Mouse (Mus musculus) CH12.LX (cell line): ENCODE data around the gene Srms. TPM values are rescaled to one million over a fixed set of nuclear protein-coding genes. Genes with fewer than 3 reads are reported as not detected.

Source experiments
- DNase-seq: peaks from one replicate; pipeline ENCODE4 v3.0.0-alpha.2; 2013; ENCODE audit errors: extremely low read depth
- H3K27ac ChIP-seq: 2 replicates; pipeline ENCODE4 v1.5.1; 2012; ENCODE audit warnings: low read depth, mild to moderate bottlenecking, control low read depth, moderate library complexity; ENCODE audit not compliant: insufficient read depth
- H3K27me3 ChIP-seq: replicated peaks from 2 replicates; pipeline ENCODE3; 2012; ENCODE audit warnings: inconsistent platforms
- H3K36me3 ChIP-seq, 2 experiments: replicated peaks in 1 of 2; 2 replicates each; pipeline versions ENCODE3 to v1.6.1; 2012; ENCODE audit warnings: inconsistent platforms in 1 of 2, low read length in 1 of 2, mild to moderate bottlenecking in 1 of 2, mixed read lengths in 1 of 2, moderate library complexity in 1 of 2; ENCODE audit not compliant: control insufficient read depth in 1 of 2, insufficient read depth in 1 of 2
- H3K4me1 ChIP-seq, 2 experiments: 2 replicates each; pipeline ENCODE4 v1.6.1; 2012; ENCODE audit warnings: inconsistent platforms in 1 of 2, moderate library complexity in 1 of 2; ENCODE audit not compliant: insufficient read depth in 2 of 2, control insufficient read depth in 1 of 2
- H3K4me2 ChIP-seq: 2 replicates; pipeline ENCODE4 v1.6.1; 2012; ENCODE audit warnings: low read depth, mild to moderate bottlenecking, control low read depth; ENCODE audit not compliant: poor library complexity, insufficient read depth, severe bottlenecking
- H3K4me3 ChIP-seq, 3 experiments: fragments of 150-350 bp in 1 of 3; sonication (generic) in 1 of 3; replicated peaks in 1 of 3; 2 replicates each; pipeline versions ENCODE3 to v1.5.1; 2011 to 2012; ENCODE audit warnings: low read depth in 2 of 3, low read length in 2 of 3, mild to moderate bottlenecking in 2 of 3, moderate library complexity in 2 of 3, control low read depth in 1 of 3, improper control_type of control experiment in 1 of 3, inconsistent platforms in 1 of 3, mixed read lengths in 1 of 3; ENCODE audit not compliant: poor library complexity in 1 of 3
- H3K79me2 ChIP-seq: replicated peaks from 2 replicates; pipeline ENCODE4 v1.6.1; 2012; ENCODE audit warnings: mild to moderate bottlenecking, moderate library complexity; ENCODE audit not compliant: control insufficient read depth, poor library complexity, insufficient read depth, severe bottlenecking; ENCODE audit errors: extremely low read depth
- H3K9ac ChIP-seq: 2 replicates; pipeline ENCODE4 v1.6.1; 2012; ENCODE audit warnings: low read depth, mild to moderate bottlenecking, control low read depth, moderate library complexity; ENCODE audit not compliant: insufficient read depth
- H3K9me3 ChIP-seq: replicated peaks from 2 replicates; pipeline ENCODE3; 2012; ENCODE audit warnings: low read length, inconsistent platforms, mixed read lengths
- BHLHE40 ChIP-seq: IDR thresholded peaks from 2 replicates; pipeline ENCODE4 v1.6.1; 2011; ENCODE audit warnings: mild to moderate bottlenecking, low read depth, low read length, improper control_type of control experiment
- CHD1 ChIP-seq: IDR thresholded peaks from 2 replicates; pipeline ENCODE4 v1.6.1; 2012; ENCODE audit warnings: low read depth, low read length, improper control_type of control experiment, inconsistent platforms
- CTCF ChIP-seq, 2 experiments: IDR thresholded peaks in 1 of 2; conservative IDR thresholded peaks in 1 of 2; 2 replicates each; pipeline ENCODE4 v1.5.1; 2011 to 2012; ENCODE audit warnings: low read depth in 2 of 2, low read length in 2 of 2, improper control_type of control experiment in 1 of 2, inconsistent platforms in 1 of 2, mild to moderate bottlenecking in 1 of 2, moderate library complexity in 1 of 2
- E2F4 ChIP-seq: IDR thresholded peaks from 2 replicates; pipeline ENCODE4 v1.6.1; 2011; ENCODE audit warnings: low read depth, low read length, improper control_type of control experiment; ENCODE audit not compliant: insufficient replicate concordance
- EP300 ChIP-seq: IDR thresholded peaks from 2 replicates; pipeline ENCODE4 v1.6.1; 2011; ENCODE audit warnings: low read length, improper control_type of control experiment
- ETS1 ChIP-seq: conservative IDR thresholded peaks from 2 replicates; pipeline ENCODE4 v1.6.1; 2012; ENCODE audit warnings: low read depth, mild to moderate bottlenecking, inconsistent platforms, low read length, improper control_type of control experiment, moderate library complexity
- HCFC1 ChIP-seq: IDR thresholded peaks from 2 replicates; pipeline ENCODE4 v1.6.1; 2012; ENCODE audit warnings: low read depth, mild to moderate bottlenecking, inconsistent platforms, low read length, improper control_type of control experiment
- JUN ChIP-seq: IDR thresholded peaks from 2 replicates; pipeline ENCODE4 v1.6.1; 2011; ENCODE audit warnings: low read depth, mild to moderate bottlenecking, low read length, improper control_type of control experiment, moderate library complexity; ENCODE audit not compliant: insufficient read depth
- JUND ChIP-seq: conservative IDR thresholded peaks from 2 replicates; pipeline ENCODE4 v1.6.1; 2011; ENCODE audit warnings: low read depth, low read length, improper control_type of control experiment
- KAT2A ChIP-seq: IDR thresholded peaks from 2 replicates; pipeline ENCODE4 v1.6.1; 2012; ENCODE audit warnings: low read length, improper control_type of control experiment, inconsistent platforms; ENCODE audit not compliant: insufficient replicate concordance
- MAFK ChIP-seq: IDR thresholded peaks from 2 replicates; pipeline ENCODE4 v1.6.1; 2011; ENCODE audit warnings: low read length, improper control_type of control experiment; ENCODE audit not compliant: insufficient replicate concordance
- MEF2A ChIP-seq: IDR thresholded peaks from 2 replicates; pipeline ENCODE4 v1.6.1; 2014; ENCODE audit warnings: low read depth, mild to moderate bottlenecking, inconsistent platforms, low read length, improper control_type of control experiment, borderline replicate concordance
- MYC ChIP-seq: IDR thresholded peaks from 2 replicates; pipeline ENCODE4 v1.6.1; 2011; ENCODE audit warnings: low read depth, mild to moderate bottlenecking, improper control_type of control experiment, low read length
- PAX5 ChIP-seq: IDR thresholded peaks from 2 replicates; pipeline ENCODE4 v1.6.1; 2012; ENCODE audit warnings: low read length, inconsistent platforms, mixed read lengths
- RAD21 ChIP-seq: IDR thresholded peaks from 2 replicates; pipeline ENCODE4 v1.6.1; 2011; ENCODE audit warnings: low read depth, mild to moderate bottlenecking, low read length, improper control_type of control experiment, moderate library complexity
- RCOR1 ChIP-seq: conservative IDR thresholded peaks from 2 replicates; pipeline ENCODE4 v1.6.1; 2012; ENCODE audit warnings: low read depth, mild to moderate bottlenecking, inconsistent platforms, low read length, improper control_type of control experiment
- SMC3 ChIP-seq: IDR thresholded peaks from 2 replicates; pipeline ENCODE4 v1.6.1; 2011; ENCODE audit warnings: low read depth, low read length, improper control_type of control experiment
- TBP ChIP-seq: conservative IDR thresholded peaks from 2 replicates; pipeline ENCODE4 v1.6.1; 2011; ENCODE audit warnings: low read depth, low read length, improper control_type of control experiment
- TCF12 ChIP-seq: IDR thresholded peaks from 2 replicates; pipeline ENCODE4 v1.6.1; 2014; ENCODE audit warnings: low read depth, mild to moderate bottlenecking, inconsistent platforms, low read length, improper control_type of control experiment
- UBTF ChIP-seq: IDR thresholded peaks from 2 replicates; pipeline ENCODE4 v1.6.1; 2012; ENCODE audit warnings: low read depth, mild to moderate bottlenecking, inconsistent platforms, low read length, improper control_type of control experiment, moderate library complexity
- ZMIZ1 ChIP-seq: IDR thresholded peaks from 2 replicates; pipeline ENCODE4 v1.6.1; 2012; ENCODE audit warnings: low read depth, mild to moderate bottlenecking, inconsistent platforms, low read length, improper control_type of control experiment
- dilution Hi-C: fragments of 300-500 bp; cut with MboI; formaldehyde crosslinking; loops from 2 replicates; pipeline ENCODE4 v1.14.3; 2020; ENCODE audit warnings: low sequenced_read_pairs; ENCODE audit not compliant: extremely low pct_unique_long_range_greater_than_20kb, extremely low pct_ligation_motif_present
- in situ Hi-C: fragments of 300-500 bp; cut with MboI; formaldehyde crosslinking; loops from 3 replicates; pipeline ENCODE4 v1.14.3; 2019; ENCODE audit warnings: low sequenced_read_pairs, low pct_ligation_motif_present, low pct_unique_long_range_greater_than_20kb, mixed read lengths
- polyA plus RNA-seq: library from polyadenylated mRNA; unstranded; fragments of >175 nt; gene quantifications from 2 replicates; pipeline ENCODE4 v1.2.1, GENCODE M21; 2012; ENCODE audit warnings: low read depth; ENCODE audit not compliant: insufficient read length
- total RNA-seq, 2 experiments: library from RNA; depleted of rRNA; stranded (reverse); fragments of 300-350 nt in 1 of 2; fragments of >200 nt in 1 of 2; gene quantifications; 2 replicates each; pipeline ENCODE4 v1.2.3; 2012 to 2014

The Srms gene
- total and polyA plus RNA-seq, 3 experiments = 0.08 to 0.41 (median 0.13) TPM

- no peak overlapping the region for H3K4me2 ChIP-seq
These were observed 6.0 kb upstream of the Srms start for GRCm38 (mm10) chr2:181218881-181219485.

GRCm38 (mm10) chr2:181216037-181216436 is 3.1 kb upstream of the Srms start:
- Histone ChIP-seq H3K27ac (no peak overlapping the region), H3K9me3 (no peaks in the 10 kb centered on the region), H3K4me2 (no peak overlapping the region), H3K36me3 (no peaks in the 10 kb centered on the region), H3K79me2 (no peaks in the 10 kb centered on the region)
- TF ChIP-seq MYC (no peak), JUN (no peak), UBTF (no peak), ETS1 (no peak), EP300 (no peak), MAFK (no peak), CTCF (conservative IDR thresholded peaks at IDR 0.05 in 1 of 2, IDR thresholded peaks at IDR 0.05 in 1 of 2; ENCODE audit: low read depth in 2 of 2, low read length in 2 of 2) (no peak), E2F4 (no peak), HCFC1 (no peak), PAX5 (no peak), RCOR1 (no peak), TBP (no peak), MEF2A (no peak)
- TF ChIP-seq, all 38 proteins: peak for 0
- H3K4me1 ChIP-seq = peaks cover 13% of the 10 kb centered on the region in 2 experiments
- in situ Hi-C loops (no loop called here), dilution Hi-C loops (no loop called here)
- H3K9ac ChIP-seq = no peak overlapping the region
- DNase-seq = no peak
- no peak overlapping the region for H3K4me3 ChIP-seq
- H3K27me3 ChIP-seq = no peaks in the 10 kb centered on the region

More at GRCm38 (mm10) chr2:181218881-181219485, 6.0 kb upstream of the Srms start:
- Histone ChIP-seq H3K4me3 (no peak overlapping the region), H3K9ac (no peak overlapping the region), H3K79me2 (no peaks in the 10 kb centered on the region), H3K9me3 (no peaks in the 10 kb centered on the region), H3K27ac (no peak overlapping the region), H3K36me3 (peaks cover 0 to 15% of the 10 kb centered on the region in 2 experiments), H3K27me3 (no peaks in the 10 kb centered on the region), H3K4me1 (peaks cover 8 to 16% of the 10 kb centered on the region in 2 experiments)
- DNase-seq = no peak
- dilution Hi-C loops = no loop called here
- no peak for TF ChIP-seq RCOR1
- no peak for TF ChIP-seq JUND
- no peak for TF ChIP-seq BHLHE40
- no peak for TF ChIP-seq CTCF (conservative IDR thresholded peaks at IDR 0.05 in 1 of 2, IDR thresholded peaks at IDR 0.05 in 1 of 2; ENCODE audit: low read depth in 2 of 2, low read length in 2 of 2)
- no peak for TF ChIP-seq ZMIZ1
- no peak for TF ChIP-seq SMC3
- no peak for TF ChIP-seq CHD1
- no peak for TF ChIP-seq MAFK
- no peak for TF ChIP-seq TCF12
- no peak for TF ChIP-seq KAT2A
- TF ChIP-seq RAD21 = no peak
- TF ChIP-seq MEF2A = no peak
- in situ Hi-C loops = no loop called here
